10 mouse cellular contexts compared by ENCODE assay signal in genomic region chr19:4196548-4196947, GRCm38 (mm10). TPM values are rescaled to one million over a fixed set of nuclear protein-coding genes. Genes with fewer than 3 reads are reported as not detected.
A peak's percentile ranks its signal among the peaks of the same experiment; 100 is the strongest.
DNase-seq lines count a peak whose midpoint lies in the region; ATAC-seq and TF ChIP-seq lines count a peak whose summit lies in the region.
"Had no signal": no experiment of that assay in that cellular context is flagged by ENCODE, and none has a peak within 500 bp of the region (broad histone marks: within the 10 kb centered on the region; RNA-seq: fewer than 3 reads in every experiment).

No protein-coding gene starts in this region.

- no peaks in the 10 kb centered on the region for H3K9me3 ChIP-seq in forebrain, embryonic 12.5 days
- H3K9me3 ChIP-seq in forebrain, embryonic 13.5 days (replicated peaks), result no peaks in the 10 kb centered on the region
- no peaks in the 10 kb centered on the region for H3K9me3 ChIP-seq in liver, embryonic 12.5 days (replicated peaks)
- H3K9me3 ChIP-seq in limb, embryonic 14.5 days (ENCODE audit: control insufficient read depth, low read length), result no peaks in the 10 kb centered on the region

- H3K36me3 ChIP-seq in forebrain, embryonic 12.5 days (replicated peaks), result peaks cover 64% of the 10 kb centered on the region
- H3K36me3 ChIP-seq in forebrain, embryonic 13.5 days (ENCODE audit: poor library complexity, severe bottlenecking), result peaks cover 71% of the 10 kb centered on the region
- H3K36me3 ChIP-seq in liver, embryonic 12.5 days, result peaks cover 77% of the 10 kb centered on the region
- H3K36me3 ChIP-seq in limb, embryonic 14.5 days (ENCODE audit: control insufficient read depth, insufficient read depth, low read length), result peaks cover 74% of the 10 kb centered on the region

- no peak overlapping the region for H3K9ac ChIP-seq in forebrain, embryonic 12.5 days
- no peak overlapping the region for H3K9ac ChIP-seq in forebrain, embryonic 13.5 days
- peak overlapping the region; percentile 13; the same call in 1 of the 2 replicates for H3K9ac ChIP-seq in liver, embryonic 12.5 days
- H3K9ac ChIP-seq in limb, embryonic 14.5 days (ENCODE audit: low read depth, low read length, severe bottlenecking), result no peak overlapping the region
- H3K9ac ChIP-seq: hindbrain, embryonic 14.5 days had no signal

- H3K27me3 ChIP-seq in forebrain, embryonic 12.5 days, result no peaks in the 10 kb centered on the region
- no peaks in the 10 kb centered on the region for H3K27me3 ChIP-seq in forebrain, embryonic 13.5 days
- H3K27me3 ChIP-seq in liver, embryonic 12.5 days (replicated peaks), result no peaks in the 10 kb centered on the region
- H3K27me3 ChIP-seq in limb, embryonic 14.5 days (ENCODE audit: control insufficient read depth, insufficient read depth, low read length), result no peaks in the 10 kb centered on the region

- no peak overlapping the region for H3K4me3 ChIP-seq in forebrain, embryonic 12.5 days (replicated peaks)
- no peak overlapping the region for H3K4me3 ChIP-seq in forebrain, embryonic 13.5 days
- no peak overlapping the region for H3K4me3 ChIP-seq in liver, embryonic 12.5 days
- H3K4me3 ChIP-seq in limb, embryonic 14.5 days (replicated peaks; ENCODE audit: low read length), result no peak overlapping the region

- no peak for ATAC-seq in forebrain, embryonic 12.5 days (ENCODE audit: low FRiP score)
- no peak for ATAC-seq in forebrain, embryonic 13.5 days
- no peak for ATAC-seq in liver, embryonic 12.5 days
- no peak for ATAC-seq in limb, embryonic 14.5 days (ENCODE audit: low FRiP score, low read depth)

- DNase-seq in liver, result no peak
- DNase-seq in brain, adult 2 months (ENCODE audit: low read depth, low spot score), result peak; percentile 49
- peak; percentile 24 for DNase-seq in limb, embryonic 14.5 days (ENCODE audit: low spot score)
- DNase-seq in ovary, postnatal 36 days (ENCODE audit: low spot score), result no peak
- no peak for DNase-seq in right cerebral cortex, postnatal 36 days (ENCODE audit: low spot score in 2 of 2)

- H3K4me2 ChIP-seq in forebrain, embryonic 12.5 days, result peak overlapping the region; percentile 13; the same call in 1 of the 2 replicates
- H3K4me2 ChIP-seq in forebrain, embryonic 13.5 days, result no peak overlapping the region
- H3K4me2 ChIP-seq in liver, embryonic 12.5 days, result no peak overlapping the region
- H3K4me2 ChIP-seq in limb, embryonic 14.5 days (replicated peaks; ENCODE audit: low read depth, low read length, severe bottlenecking), result no peak overlapping the region
- H3K4me2 ChIP-seq: hindbrain, embryonic 14.5 days had no signal

- peaks cover 39% of the 10 kb centered on the region for H3K4me1 ChIP-seq in forebrain, embryonic 12.5 days
- peaks cover 47% of the 10 kb centered on the region for H3K4me1 ChIP-seq in forebrain, embryonic 13.5 days
- peaks cover 80% of the 10 kb centered on the region for H3K4me1 ChIP-seq in liver, embryonic 12.5 days
- H3K4me1 ChIP-seq in limb, embryonic 14.5 days (ENCODE audit: control insufficient read depth, insufficient read depth, low read length), result peaks cover 22% of the 10 kb centered on the region

- WGBS in forebrain, embryonic 12.5 days, result 71% methylated on average over 5 of the region's 5 CpGs
- WGBS in forebrain, embryonic 13.5 days, result 68% methylated on average over 5 of the region's 5 CpGs
- WGBS in liver, embryonic 12.5 days (ENCODE audit: insufficient replicate concordance), result 55% methylated on average over 5 of the region's 5 CpGs
- 14% methylated on average over 4 of the region's 5 CpGs for WGBS in limb, embryonic 14.5 days

- H3K27ac ChIP-seq in forebrain, embryonic 12.5 days, result peak overlapping the region; percentile 48; the same call in 1 of the 2 replicates
- no peak overlapping the region for H3K27ac ChIP-seq in forebrain, embryonic 13.5 days
- H3K27ac ChIP-seq in liver, embryonic 12.5 days, result peak overlapping the region; percentile 28; the same call in 1 of the 2 replicates
- no peak overlapping the region for H3K27ac ChIP-seq in limb, embryonic 14.5 days (replicated peaks; ENCODE audit: low read depth, low read length)
- H3K27ac ChIP-seq: hindbrain, embryonic 14.5 days; macrophage had no signal

- no peak for TF ChIP-seq POLR2A in limb, embryonic 14.5 days (IDR thresholded peaks at IDR 0.05; ENCODE audit: borderline replicate concordance, extremely low read depth, insufficient read depth, insufficient read length)

RNA-seq across cellular contexts. Expression of gene Ppp1ca, which starts 4.7 kb away (rescaled TPM):
- 689 and 709 TPM in 2 replicates for polyA plus RNA-seq in forebrain, embryonic 12.5 days (2016; fragmentation: Nextera tagmentation; extraction: Ambion mirVana)
- 664 and 700 TPM in 2 replicates for polyA plus RNA-seq in forebrain, embryonic 13.5 days (2015; fragmentation: Nextera tagmentation; extraction: Ambion mirVana)
- 572 and 577 TPM in 2 replicates for polyA plus RNA-seq in liver, embryonic 12.5 days (2016; fragmentation: Nextera tagmentation; extraction: Ambion mirVana)
- polyA plus RNA-seq in limb, embryonic 14.5 days (2012; rRNA removed), result 490 and 517 TPM in 2 replicates
- 794 and 821 TPM in 2 replicates for polyA plus RNA-seq in limb, embryonic 14.5 days (2014; fragmentation: Nextera tagmentation; extraction: Ambion mirVana)

RNA-seq across cellular contexts. Expression of gene Rad9a, which starts 4.9 kb away (rescaled TPM):
- 38.8 and 42.2 TPM in 2 replicates for polyA plus RNA-seq in forebrain, embryonic 12.5 days (2016; fragmentation: Nextera tagmentation; extraction: Ambion mirVana)
- 28.9 and 34.7 TPM in 2 replicates for polyA plus RNA-seq in forebrain, embryonic 13.5 days (2015; fragmentation: Nextera tagmentation; extraction: Ambion mirVana)
- 26.5 and 26.8 TPM in 2 replicates for polyA plus RNA-seq in liver, embryonic 12.5 days (2016; fragmentation: Nextera tagmentation; extraction: Ambion mirVana)
- 57.5 and 75.5 TPM in 2 replicates for polyA plus RNA-seq in limb, embryonic 14.5 days (2012; rRNA removed)
- 33.3 and 38.0 TPM in 2 replicates for polyA plus RNA-seq in limb, embryonic 14.5 days (2014; fragmentation: Nextera tagmentation; extraction: Ambion mirVana)

RNA-seq across cellular contexts. Expression of gene Tbc1d10c, which starts 5.5 kb away (rescaled TPM):
- polyA plus RNA-seq in forebrain, embryonic 12.5 days (2016; fragmentation: Nextera tagmentation; extraction: Ambion mirVana), result 0.31 and 0.86 TPM in 2 replicates
- polyA plus RNA-seq in forebrain, embryonic 13.5 days (2015; fragmentation: Nextera tagmentation; extraction: Ambion mirVana), result 0.77 and 0.82 TPM in 2 replicates
- polyA plus RNA-seq in liver, embryonic 12.5 days (2016; fragmentation: Nextera tagmentation; extraction: Ambion mirVana), result 4.3 and 4.9 TPM in 2 replicates
- 4.5 and 5.8 TPM in 2 replicates for polyA plus RNA-seq in limb, embryonic 14.5 days (2012; rRNA removed)
- 3.5 and 3.9 TPM in 2 replicates for polyA plus RNA-seq in limb, embryonic 14.5 days (2014; fragmentation: Nextera tagmentation; extraction: Ambion mirVana)

RNA-seq across cellular contexts. Expression of gene Clcf1, which starts 17.5 kb away (rescaled TPM):
- 0.85 and 1.2 TPM in 2 replicates for polyA plus RNA-seq in forebrain, embryonic 12.5 days (2016; fragmentation: Nextera tagmentation; extraction: Ambion mirVana)
- polyA plus RNA-seq in forebrain, embryonic 13.5 days (2015; fragmentation: Nextera tagmentation; extraction: Ambion mirVana), result 0.63 and 0.76 TPM in 2 replicates
- 0.73 and 1.3 TPM in 2 replicates for polyA plus RNA-seq in liver, embryonic 12.5 days (2016; fragmentation: Nextera tagmentation; extraction: Ambion mirVana)
- polyA plus RNA-seq in limb, embryonic 14.5 days (2012; rRNA removed), result 42.8 and 61.2 TPM in 2 replicates
- 7.7 and 8.7 TPM in 2 replicates for polyA plus RNA-seq in limb, embryonic 14.5 days (2014; fragmentation: Nextera tagmentation; extraction: Ambion mirVana)

RNA-seq across cellular contexts. Expression of gene AC109138.7, which starts 17.6 kb away (rescaled TPM):
- not detected in 2 replicates for polyA plus RNA-seq in forebrain, embryonic 12.5 days (2016; fragmentation: Nextera tagmentation; extraction: Ambion mirVana)
- not detected in 2 replicates for polyA plus RNA-seq in forebrain, embryonic 13.5 days (2015; fragmentation: Nextera tagmentation; extraction: Ambion mirVana)
- not detected in 2 replicates for polyA plus RNA-seq in liver, embryonic 12.5 days (2016; fragmentation: Nextera tagmentation; extraction: Ambion mirVana)
- polyA plus RNA-seq in limb, embryonic 14.5 days (2012; rRNA removed), result 0.83 and 1.0 TPM in 2 replicates
- polyA plus RNA-seq in limb, embryonic 14.5 days (2014; fragmentation: Nextera tagmentation; extraction: Ambion mirVana), result not detected in 2 replicates
- polyA plus RNA-seq: hindbrain, embryonic 14.5 days; macrophage had no signal

Comparison
In these comparisons a context has a peak if more than half of its experiments do, and no peak if none do; other contexts are left out.
1. H3K27ac ChIP-seq: peak in forebrain, embryonic 12.5 days (single experiment) and liver, embryonic 12.5 days (single experiment); none in forebrain, embryonic 13.5 days (single experiment) and limb, embryonic 14.5 days (single experiment).
2. DNase-seq: peak in brain, adult 2 months (single experiment) and limb, embryonic 14.5 days (single experiment); none in liver (single experiment), ovary, postnatal 36 days (single experiment) and right cerebral cortex, postnatal 36 days (0 of 2).